Mouse (Mus musculus): ENCODE data around the gene Hba-a1. TPM values are rescaled to one million over a fixed set of nuclear protein-coding genes. Genes with fewer than 3 reads are reported as not detected.

Gene Hba-a1
- polyA plus RNA-seq, 1 experiment from 2014 or later = 2,350 TPM

GRCm38 (mm10) chr11:32241391-32241790 is 41.9 kb upstream of the Hba-a1 start:
- Histone ChIP-seq H3K36me3 (ENCODE audit: control insufficient read depth, insufficient read depth, low read length) (no peaks in the 10 kb centered on the region; the same call in 1 of the 2 replicates), H3K9ac (replicated peaks; ENCODE audit: low read depth, low read length) (no peak overlapping the region), H3K27me3 (ENCODE audit: control insufficient read depth, insufficient read depth, low read length) (no peaks in the 10 kb centered on the region), H3K4me1 (ENCODE audit: control insufficient read depth, insufficient read depth, low read length) (no peaks in the 10 kb centered on the region; the same call in 1 of the 2 replicates), H3K27ac (ENCODE audit: low read depth, low read length) (no peak overlapping the region), H3K4me3 (ENCODE audit: low read depth, low read length) (no peak overlapping the region), H3K4me2 (ENCODE audit: low read depth, low read length) (no peak overlapping the region), H3K9me3 (ENCODE audit: control insufficient read depth, low read length) (no peaks in the 10 kb centered on the region)
- ATAC-seq (ENCODE audit: low read depth) = no peak

- no peaks in the 10 kb centered on the region for H3K4me1 ChIP-seq (ENCODE audit: control insufficient read depth, insufficient read depth, low read length)
- H3K4me3 ChIP-seq (ENCODE audit: low read depth, low read length) = no peak overlapping the region
- H3K36me3 ChIP-seq (ENCODE audit: control insufficient read depth, insufficient read depth, low read length) = no peaks in the 10 kb centered on the region; the same call in 1 of the 2 replicates
- H3K4me2 ChIP-seq (ENCODE audit: low read depth, low read length) = no peak overlapping the region
- ATAC-seq (ENCODE audit: low read depth) = no peak
- H3K27ac ChIP-seq (ENCODE audit: low read depth, low read length) = no peak overlapping the region
- H3K9ac ChIP-seq (replicated peaks; ENCODE audit: low read depth, low read length) = no peak overlapping the region
- H3K9me3 ChIP-seq (ENCODE audit: control insufficient read depth, low read length) = no peaks in the 10 kb centered on the region
- 79% methylated on average over 3 of the region's 3 CpGs for WGBS
- H3K27me3 ChIP-seq (ENCODE audit: control insufficient read depth, insufficient read depth, low read length) = no peaks in the 10 kb centered on the region
These were observed 41.1 kb upstream of the Hba-a1 start for GRCm38 (mm10) chr11:32242209-32242608.

- no peak for ATAC-seq (ENCODE audit: low read depth)
- H3K27ac ChIP-seq (ENCODE audit: low read depth, low read length) = no peak overlapping the region
- peaks cover 8% of the 10 kb centered on the region for H3K36me3 ChIP-seq (ENCODE audit: control insufficient read depth, insufficient read depth, low read length)
- H3K9ac ChIP-seq (replicated peaks; ENCODE audit: low read depth, low read length) = no peak overlapping the region
- no peak overlapping the region for H3K4me3 ChIP-seq (ENCODE audit: low read depth, low read length)
- 74% methylated on average over 7 of the region's 7 CpGs for WGBS
- no peaks in the 10 kb centered on the region for H3K27me3 ChIP-seq (ENCODE audit: control insufficient read depth, insufficient read depth, low read length)
- no peak overlapping the region for H3K4me2 ChIP-seq (ENCODE audit: low read depth, low read length)
- H3K4me1 ChIP-seq (ENCODE audit: control insufficient read depth, insufficient read depth, low read length) = no peaks in the 10 kb centered on the region
- no peaks in the 10 kb centered on the region for H3K9me3 ChIP-seq (ENCODE audit: control insufficient read depth, low read length)
These were observed 39.9 kb upstream of the Hba-a1 start for GRCm38 (mm10) chr11:32243205-32243955.

- H3K27me3 ChIP-seq (ENCODE audit: control insufficient read depth, insufficient read depth, low read length) = no peaks in the 10 kb centered on the region
- no peaks in the 10 kb centered on the region for H3K9me3 ChIP-seq (ENCODE audit: control insufficient read depth, low read length)
- ATAC-seq (ENCODE audit: low read depth) = no peak
- peaks cover 8% of the 10 kb centered on the region for H3K36me3 ChIP-seq (ENCODE audit: control insufficient read depth, insufficient read depth, low read length)
- no peak overlapping the region for H3K4me2 ChIP-seq (ENCODE audit: low read depth, low read length)
- WGBS = 77% methylated on average over 3 of the region's 3 CpGs
- H3K4me3 ChIP-seq (ENCODE audit: low read depth, low read length) = no peak overlapping the region
- H3K9ac ChIP-seq (replicated peaks; ENCODE audit: low read depth, low read length) = no peak overlapping the region
- H3K27ac ChIP-seq (ENCODE audit: low read depth, low read length) = no peak overlapping the region
- no peaks in the 10 kb centered on the region for H3K4me1 ChIP-seq (ENCODE audit: control insufficient read depth, insufficient read depth, low read length)
These were observed 39.2 kb upstream of the Hba-a1 start for GRCm38 (mm10) chr11:32244064-32244463.

- no peak for ATAC-seq (ENCODE audit: low read depth)
- H3K9ac ChIP-seq (replicated peaks; ENCODE audit: low read depth, low read length) = no peak overlapping the region
- no peak overlapping the region for H3K4me3 ChIP-seq (ENCODE audit: low read depth, low read length)
- H3K4me2 ChIP-seq (ENCODE audit: low read depth, low read length) = no peak overlapping the region
- WGBS = 89% methylated on average over 1 of the region's 1 CpGs
- no peak overlapping the region for H3K27ac ChIP-seq (ENCODE audit: low read depth, low read length)
- no peaks in the 10 kb centered on the region for H3K4me1 ChIP-seq (ENCODE audit: control insufficient read depth, insufficient read depth, low read length)
- H3K27me3 ChIP-seq (ENCODE audit: control insufficient read depth, insufficient read depth, low read length) = no peaks in the 10 kb centered on the region
- H3K9me3 ChIP-seq (ENCODE audit: control insufficient read depth, low read length) = no peaks in the 10 kb centered on the region
- H3K36me3 ChIP-seq (ENCODE audit: control insufficient read depth, insufficient read depth, low read length) = peaks cover 11% of the 10 kb centered on the region
These were observed 38.7 kb upstream of the Hba-a1 start for GRCm38 (mm10) chr11:32244617-32245016.

GRCm38 (mm10) chr11:32245614-32246013 is 37.7 kb upstream of the Hba-a1 start:
- H3K27me3 ChIP-seq (ENCODE audit: control insufficient read depth, insufficient read depth, low read length) = no peaks in the 10 kb centered on the region
- H3K36me3 ChIP-seq (ENCODE audit: control insufficient read depth, insufficient read depth, low read length) = peaks cover 17% of the 10 kb centered on the region
- H3K4me1 ChIP-seq (ENCODE audit: control insufficient read depth, insufficient read depth, low read length) = no peaks in the 10 kb centered on the region
- H3K4me3 ChIP-seq (ENCODE audit: low read depth, low read length) = no peak overlapping the region
- no peak overlapping the region for H3K9ac ChIP-seq (replicated peaks; ENCODE audit: low read depth, low read length)
- no peak for ATAC-seq (ENCODE audit: low read depth)
- no peak overlapping the region for H3K27ac ChIP-seq (ENCODE audit: low read depth, low read length)
- no peaks in the 10 kb centered on the region for H3K9me3 ChIP-seq (ENCODE audit: control insufficient read depth, low read length)
- no peak overlapping the region for H3K4me2 ChIP-seq (ENCODE audit: low read depth, low read length)
- 89% methylated on average over 6 of the region's 6 CpGs for WGBS

- no peak for ATAC-seq (ENCODE audit: low read depth)
- Histone ChIP-seq H3K36me3 (ENCODE audit: control insufficient read depth, insufficient read depth, low read length) (peaks cover 22% of the 10 kb centered on the region), H3K27ac (ENCODE audit: low read depth, low read length) (no peak overlapping the region), H3K9me3 (ENCODE audit: control insufficient read depth, low read length) (no peaks in the 10 kb centered on the region), H3K9ac (replicated peaks; ENCODE audit: low read depth, low read length) (no peak overlapping the region), H3K27me3 (ENCODE audit: control insufficient read depth, insufficient read depth, low read length) (no peaks in the 10 kb centered on the region), H3K4me2 (ENCODE audit: low read depth, low read length) (no peak overlapping the region), H3K4me1 (ENCODE audit: control insufficient read depth, insufficient read depth, low read length) (no peaks in the 10 kb centered on the region), H3K4me3 (ENCODE audit: low read depth, low read length) (no peak overlapping the region)
These were observed 36.2 kb upstream of the Hba-a1 start for GRCm38 (mm10) chr11:32247068-32247467.

GRCm38 (mm10) chr11:32248350-32248749 is 35.0 kb upstream of the Hba-a1 start:
- Histone ChIP-seq H3K27ac (ENCODE audit: low read depth, low read length) (no peak overlapping the region), H3K9ac (replicated peaks; ENCODE audit: low read depth, low read length) (no peak overlapping the region), H3K4me3 (ENCODE audit: low read depth, low read length) (no peak overlapping the region), H3K4me2 (ENCODE audit: low read depth, low read length) (no peak overlapping the region), H3K36me3 (ENCODE audit: control insufficient read depth, insufficient read depth, low read length) (peaks cover 35% of the 10 kb centered on the region), H3K27me3 (ENCODE audit: control insufficient read depth, insufficient read depth, low read length) (no peaks in the 10 kb centered on the region), H3K9me3 (ENCODE audit: control insufficient read depth, low read length) (no peaks in the 10 kb centered on the region), H3K4me1 (ENCODE audit: control insufficient read depth, insufficient read depth, low read length) (no peaks in the 10 kb centered on the region)
- ATAC-seq (ENCODE audit: low read depth) = no peak
- 95% methylated on average over 3 of the region's 3 CpGs for WGBS

- no peak overlapping the region for H3K9ac ChIP-seq (replicated peaks; ENCODE audit: low read depth, low read length)
- no peak overlapping the region for H3K4me3 ChIP-seq (ENCODE audit: low read depth, low read length)
- 84% methylated on average over 8 of the region's 8 CpGs for WGBS
- H3K9me3 ChIP-seq (ENCODE audit: control insufficient read depth, low read length) = no peaks in the 10 kb centered on the region
- ATAC-seq (ENCODE audit: low read depth) = no peak
- H3K27ac ChIP-seq (ENCODE audit: low read depth, low read length) = no peak overlapping the region
- peaks cover 39% of the 10 kb centered on the region for H3K36me3 ChIP-seq (ENCODE audit: control insufficient read depth, insufficient read depth, low read length)
- H3K27me3 ChIP-seq (ENCODE audit: control insufficient read depth, insufficient read depth, low read length) = no peaks in the 10 kb centered on the region
- H3K4me1 ChIP-seq (ENCODE audit: control insufficient read depth, insufficient read depth, low read length) = no peaks in the 10 kb centered on the region
- no peak overlapping the region for H3K4me2 ChIP-seq (ENCODE audit: low read depth, low read length)
These were observed 32.2 kb upstream of the Hba-a1 start for GRCm38 (mm10) chr11:32250880-32251763.

Measured in neural tube, embryonic 14.5 days (tissue).